Mouse (Mus musculus) megakaryocyte progenitor cell, adult 5-6 weeks (primary cell): ENCODE results near the gene Uvrag. TPM values are rescaled to one million over a fixed set of nuclear protein-coding genes. Genes with fewer than 3 reads are reported as not detected.

ENCODE experiments used
- ATAC-seq: replicated peaks from 2 replicates; pipeline ENCODE4 v1.8.0; 2016; ENCODE audit warnings: mild to moderate bottlenecking, moderate TSS enrichment, inconsistent platforms; ENCODE audit not compliant: poor library complexity
- total RNA-seq, 2 experiments: library from RNA; stranded (forward) in 1 of 2; stranded (reverse) in 1 of 2; fragments of 157-497, 149-512 nt in 1 of 2; fragments of 200-1000 nt in 1 of 2; gene quantifications; 2 replicates each; pipeline versions ENCODE4 v1.2.3 to v1.2.4; 2015 to 2017

The Uvrag gene
- total RNA-seq, 2 experiments from 2014 or later, result 24.6 to 33.9 TPM

DNA sequence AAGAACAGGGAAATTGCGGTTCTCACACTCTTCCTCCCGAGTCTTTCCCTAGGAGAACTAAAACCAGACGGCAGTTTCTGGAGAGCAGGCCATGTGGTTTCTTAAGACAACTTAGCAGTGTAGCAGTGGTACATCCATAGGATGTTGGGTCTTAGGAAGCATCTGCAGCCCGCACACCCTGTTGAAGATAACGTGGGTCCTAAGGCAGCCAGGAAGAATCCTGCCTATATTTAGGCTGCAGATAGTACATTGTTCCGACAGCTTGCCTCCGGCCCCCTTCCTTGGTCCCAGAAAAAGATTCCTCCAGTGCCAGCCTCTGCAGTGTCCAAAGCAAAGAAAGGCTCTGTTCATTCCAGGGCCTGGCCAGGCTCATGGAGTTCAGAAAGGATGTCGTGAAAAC is 25.2 kb upstream of the Uvrag start:
- ATAC-seq, result no peak

DNA sequence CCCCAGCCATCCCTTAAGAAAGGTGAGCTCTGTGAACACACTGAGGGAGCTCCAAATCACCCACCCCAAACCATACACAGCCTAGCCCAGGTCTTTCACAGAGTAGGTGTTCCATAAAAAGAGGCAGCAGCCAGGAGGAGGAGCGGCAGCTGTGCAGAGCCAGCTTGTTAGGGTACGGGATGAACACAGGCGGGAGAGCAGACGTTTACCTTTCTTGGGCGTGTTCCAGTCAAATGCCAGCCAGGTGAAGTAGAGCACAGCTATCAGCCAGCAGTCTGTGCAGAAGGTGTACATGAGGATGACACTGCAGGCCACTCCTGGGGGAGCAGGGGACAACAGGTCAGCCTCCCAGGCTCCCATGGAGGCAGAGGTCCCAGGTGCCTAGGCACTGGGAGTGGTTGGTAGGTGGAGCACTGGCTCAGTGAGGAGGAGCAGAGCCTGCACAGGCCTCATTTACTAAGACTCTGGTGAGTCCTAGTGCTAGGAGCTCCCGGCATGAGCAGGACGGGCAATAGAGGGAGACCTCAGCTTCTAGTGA is 24.0 kb upstream of the Uvrag start:
- ATAC-seq, result no peak

DNA sequence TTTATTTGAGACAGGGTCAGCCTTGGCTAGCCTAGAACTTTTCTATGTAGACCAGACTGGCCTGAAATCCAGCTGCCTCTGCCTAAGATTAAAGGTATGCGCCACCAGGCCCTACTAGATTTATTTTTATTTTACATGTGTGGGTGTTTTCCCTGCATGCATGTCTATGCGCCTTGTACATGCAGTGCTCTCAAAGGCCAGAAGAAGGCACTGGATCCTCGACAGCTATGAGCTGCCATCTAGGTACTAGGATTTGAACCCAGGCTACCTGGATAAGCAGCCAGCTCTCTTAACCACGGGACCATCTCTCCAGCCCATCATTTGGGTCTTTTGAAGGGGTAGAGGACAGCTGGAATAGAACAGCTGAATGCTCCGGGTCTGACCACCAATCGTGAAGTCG is 21.5 kb upstream of the Uvrag start:
- no peak for ATAC-seq

DNA sequence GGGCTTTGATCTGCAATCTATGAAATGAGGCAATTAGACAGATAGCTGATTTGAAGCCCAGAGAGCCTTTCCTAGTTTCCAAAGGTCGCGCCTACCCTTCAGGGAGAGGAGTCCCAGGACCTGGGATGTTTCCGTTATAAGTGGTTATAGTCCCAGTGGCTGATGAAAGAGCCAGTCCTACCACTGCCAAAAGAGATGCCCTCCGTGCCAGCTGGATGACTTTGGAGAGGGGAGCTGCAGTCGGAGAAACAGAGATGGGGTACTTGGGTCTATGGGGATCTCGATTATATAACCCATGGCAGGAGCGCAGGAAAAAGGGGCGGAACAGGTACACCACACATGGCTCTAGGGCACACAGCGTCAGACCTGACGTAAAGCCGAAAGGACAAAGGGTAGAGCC is 21.0 kb upstream of the Uvrag start:
- no peak for ATAC-seq

DNA sequence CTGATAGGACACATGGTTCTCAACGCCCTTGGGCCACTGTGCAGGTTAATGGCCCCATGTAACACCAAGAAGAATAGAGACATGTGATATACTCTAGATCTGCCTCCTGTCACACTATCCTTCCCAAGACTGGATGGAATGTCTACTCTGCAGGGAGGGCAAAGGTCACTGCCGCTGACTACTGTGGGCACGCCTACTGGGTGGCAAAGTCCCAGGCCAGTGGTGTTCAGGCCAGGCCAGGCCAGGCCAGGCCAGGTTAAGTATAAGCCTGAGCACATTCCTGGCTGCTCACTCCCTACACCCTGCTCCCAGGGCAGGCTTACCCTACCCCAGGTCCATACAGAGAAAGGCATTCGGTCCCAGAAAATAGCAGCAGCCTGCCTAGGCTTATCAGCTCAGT is 20.6 kb upstream of the Uvrag start:
- ATAC-seq, result no peak

DNA sequence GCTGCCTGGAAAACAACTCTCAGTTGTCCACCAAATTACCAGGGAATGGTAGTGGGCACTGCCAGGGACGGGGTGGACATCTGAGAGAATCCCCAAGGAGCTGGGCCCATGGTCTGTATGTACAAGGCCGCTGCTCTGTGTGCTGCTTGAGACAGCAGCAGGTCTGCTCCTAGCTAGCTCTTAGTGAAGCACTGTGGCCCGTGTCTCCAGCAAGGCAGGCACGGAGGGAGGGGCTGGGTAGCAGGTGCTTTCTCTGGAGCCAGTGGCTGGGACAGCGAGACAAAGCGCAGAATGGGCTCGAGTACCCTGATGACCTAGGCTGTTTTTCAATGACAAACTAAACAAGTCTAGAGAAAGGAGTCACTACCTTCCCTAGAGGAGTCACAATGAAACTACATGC is 20.1 kb upstream of the Uvrag start:
- ATAC-seq, result no peak

DNA sequence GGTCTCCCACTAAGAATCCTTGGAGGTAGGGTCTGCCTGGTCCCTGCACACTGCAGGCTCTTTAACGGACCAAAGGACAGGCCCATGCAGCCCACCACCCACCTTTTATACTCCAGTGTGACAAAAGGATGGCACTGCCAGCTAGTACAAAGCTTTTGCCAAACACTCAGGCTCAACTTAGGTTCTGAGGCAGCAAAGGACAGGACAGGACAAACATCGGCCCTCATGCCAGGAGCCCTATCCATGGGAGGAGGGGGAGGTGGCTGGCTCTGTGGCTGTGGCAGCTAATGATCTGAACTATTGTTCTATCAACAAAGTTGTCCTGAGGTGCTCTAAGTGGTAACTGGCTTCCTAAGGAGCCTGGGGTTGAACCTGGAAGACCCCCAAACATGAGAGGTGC is 18.5 kb upstream of the Uvrag start:
- ATAC-seq, result no peak

DNA sequence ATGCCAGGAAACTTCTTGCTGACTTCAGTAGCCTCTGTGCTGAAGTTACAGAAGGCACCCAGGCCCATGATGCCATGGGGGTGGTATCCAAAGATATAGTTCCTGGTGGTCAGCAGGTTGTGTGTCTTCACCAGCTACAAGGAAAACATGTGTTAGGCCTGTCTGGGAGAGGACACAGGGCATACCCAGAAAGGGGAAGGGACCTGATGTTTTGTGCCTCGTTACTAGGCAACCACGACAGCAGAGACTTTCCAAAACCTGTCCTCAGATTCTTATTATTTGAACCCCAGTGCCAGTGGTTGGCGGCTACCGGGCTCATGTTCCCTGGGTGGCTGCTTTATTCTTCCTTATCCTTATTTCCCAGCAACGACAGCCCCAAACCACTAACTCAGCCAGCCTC is 18.0 kb upstream of the Uvrag start:
- ATAC-seq, result peak; percentile 14; the same call in 1 of the 2 replicates

DNA sequence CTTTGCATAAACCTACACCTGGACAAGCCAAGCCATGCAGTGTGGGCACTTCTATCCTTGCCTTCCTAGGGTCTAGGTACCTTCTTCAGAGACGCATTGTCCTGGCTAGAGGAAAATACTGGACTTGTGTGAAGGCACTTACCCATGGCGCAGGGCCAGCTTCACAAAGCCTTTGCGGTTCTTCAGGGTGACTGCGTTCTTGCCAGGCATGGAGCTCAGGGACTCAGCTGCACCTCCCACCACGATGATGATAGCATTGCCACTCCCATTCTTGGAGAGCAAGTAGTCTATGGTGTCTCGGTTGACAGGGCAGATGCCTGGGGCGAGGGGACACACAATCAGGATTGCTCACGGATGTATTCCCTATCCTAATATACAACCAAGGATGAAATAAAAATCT is 17.1 kb upstream of the Uvrag start:
- no peak for ATAC-seq

DNA sequence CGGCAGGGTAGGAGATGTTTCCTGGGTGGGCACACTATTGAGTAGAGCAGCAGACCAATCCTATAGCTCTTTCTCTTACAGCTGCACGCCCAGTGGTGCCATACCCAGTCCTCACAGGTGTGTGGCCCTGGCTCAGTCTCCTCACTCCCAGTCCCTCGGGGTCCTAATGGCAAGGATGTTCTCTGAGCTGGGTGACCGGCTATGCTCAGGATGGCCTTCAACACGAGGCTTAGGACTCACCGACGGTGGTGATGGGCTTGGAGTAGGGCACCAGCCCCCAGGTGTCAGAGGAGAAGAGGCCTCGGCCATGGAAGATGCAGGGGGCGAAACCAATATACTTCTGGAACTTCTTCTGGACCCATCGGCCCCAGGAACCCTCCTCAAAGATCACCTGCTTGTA is 15.8 kb upstream of the Uvrag start:
- ATAC-seq, result no peak

DNA sequence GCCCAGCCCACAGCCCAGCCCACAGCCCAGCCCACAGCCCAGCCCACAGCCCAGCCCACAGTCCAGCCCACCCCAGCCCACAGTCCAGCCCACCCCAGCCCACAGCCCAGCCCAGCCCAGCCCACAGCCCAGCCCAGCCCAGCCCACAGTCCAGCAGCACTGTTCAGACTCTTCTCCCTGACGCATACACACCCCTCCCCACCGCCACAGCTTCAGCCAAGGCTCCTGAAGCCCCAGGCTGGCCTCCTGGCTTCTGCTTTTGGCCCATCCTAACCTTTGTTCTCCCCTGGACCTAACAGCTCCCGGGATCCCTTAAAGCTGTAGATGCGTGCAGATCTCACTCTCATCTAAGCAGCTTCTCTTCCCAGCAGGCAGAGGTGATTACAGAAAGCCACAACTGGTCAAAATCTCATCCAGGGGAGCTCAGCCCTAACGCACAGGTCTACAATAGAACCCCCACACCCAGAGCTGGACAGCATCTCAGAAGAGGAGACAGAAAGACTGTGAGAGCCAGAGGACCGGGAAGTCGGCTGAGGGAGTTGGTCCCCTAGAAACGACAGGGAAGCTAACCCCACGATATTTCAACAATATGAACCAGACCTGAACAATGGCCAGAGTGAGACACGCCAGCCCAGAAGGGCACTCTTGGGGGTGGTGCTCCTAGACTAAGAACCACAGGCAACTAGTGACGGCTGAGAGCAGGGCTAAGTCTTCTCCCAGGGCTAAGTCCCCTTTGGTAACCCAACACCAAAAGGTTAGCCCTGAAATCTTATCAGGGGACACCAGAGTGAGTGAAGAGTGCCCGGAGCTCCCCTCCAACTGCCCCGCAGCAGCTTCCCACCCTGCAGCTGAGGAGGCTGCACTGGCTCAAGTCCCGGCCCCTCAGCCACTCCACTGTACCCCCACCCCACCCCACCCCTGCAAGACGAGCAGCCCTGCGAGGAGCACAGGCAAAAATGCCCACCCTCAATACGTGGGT is 14.7 kb upstream of the Uvrag start:
- peak; percentile 56 for ATAC-seq

DNA sequence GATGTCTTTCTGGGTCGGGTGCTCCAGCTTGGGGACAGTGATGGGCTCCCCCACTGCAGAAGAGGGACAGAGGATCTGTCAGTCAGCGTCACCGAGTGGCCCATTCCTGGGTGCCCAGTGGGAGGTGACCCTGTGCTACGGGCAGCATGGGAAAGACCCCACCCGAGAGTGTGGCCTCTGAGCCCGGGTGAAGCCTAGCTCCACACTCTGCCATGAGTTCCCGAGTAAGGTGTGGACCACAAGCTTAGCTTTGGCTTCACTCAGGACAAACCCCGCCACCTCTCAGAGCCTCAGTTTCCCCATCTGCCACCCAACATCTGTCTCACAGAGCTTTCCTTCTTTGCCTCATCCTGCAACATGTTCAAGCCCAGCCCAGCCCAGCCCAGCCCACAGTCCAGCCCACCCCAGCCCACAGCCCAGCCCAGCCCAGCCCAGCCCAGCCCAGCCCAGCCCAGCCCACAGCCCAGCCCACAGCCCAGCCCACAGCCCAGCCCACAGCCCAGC is 13.8 kb upstream of the Uvrag start:
- ATAC-seq, result no peak

DNA sequence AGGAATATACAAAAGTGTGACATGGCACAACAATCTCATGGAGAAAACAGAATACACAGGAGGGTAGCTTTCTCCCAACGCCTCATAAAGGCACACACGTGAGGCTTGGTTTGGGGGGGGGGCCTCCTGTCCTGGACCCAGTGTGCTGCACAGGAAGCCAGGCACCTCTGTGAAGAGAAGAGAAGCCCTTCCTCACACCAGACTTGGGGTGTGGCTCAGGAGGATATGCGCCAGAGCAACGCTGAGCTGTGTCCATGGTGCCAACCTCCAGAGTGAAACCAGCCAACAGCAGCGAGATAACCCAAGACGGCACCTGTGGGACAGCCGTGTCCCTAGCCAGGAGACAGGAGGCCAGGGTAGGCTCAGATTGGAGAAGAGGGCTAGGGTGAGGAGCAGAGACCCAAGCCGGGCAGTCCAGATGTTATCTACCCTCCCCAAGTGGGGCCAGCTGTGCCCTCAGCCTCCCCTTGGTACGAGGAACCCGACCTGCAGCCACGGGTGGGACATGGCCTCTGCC is 12.8 kb upstream of the Uvrag start:
- ATAC-seq, result 0 out of 2 replicates have a peak, but pooled peaks have one; percentile 5

DNA sequence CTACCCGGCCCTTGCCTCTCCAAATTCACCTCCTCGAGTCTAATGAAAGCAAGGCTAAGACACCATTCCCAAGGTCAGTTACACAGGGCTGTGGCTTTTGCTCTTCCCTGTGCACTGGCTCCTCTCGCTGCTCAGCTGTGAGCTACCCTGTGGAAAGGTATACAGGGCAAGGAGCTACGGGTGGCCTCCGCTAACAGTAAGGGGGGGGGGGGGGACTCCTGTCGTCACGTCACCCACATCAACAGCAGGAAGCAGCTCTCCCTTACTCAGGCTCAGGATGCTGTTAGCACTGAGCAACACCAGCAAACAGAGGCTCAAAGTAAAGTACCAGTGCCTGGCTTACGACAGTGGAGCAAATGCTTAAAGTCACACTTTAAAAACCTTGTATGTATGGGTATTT is 11.8 kb upstream of the Uvrag start:
- ATAC-seq, result no peak

DNA sequence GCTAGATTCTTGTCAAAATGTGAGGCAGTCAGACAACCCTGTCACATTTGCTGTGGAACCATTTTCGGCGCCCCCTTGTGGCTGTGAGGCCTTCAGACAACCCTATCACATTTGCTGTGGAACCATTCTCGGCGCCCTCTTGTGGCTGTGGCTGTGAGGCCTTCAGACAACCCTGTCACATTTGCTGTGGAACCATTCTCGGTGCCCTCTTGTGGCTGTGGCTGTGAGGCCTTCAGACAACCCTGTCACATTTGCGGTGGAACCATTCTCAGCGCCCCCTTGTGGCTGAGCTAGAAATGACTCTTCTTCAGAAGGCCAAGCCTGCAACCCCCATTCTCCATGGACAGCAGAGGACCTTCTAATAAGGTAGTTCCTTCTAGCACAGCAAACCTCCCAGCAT is 10.4 kb upstream of the Uvrag start:
- peak; percentile 86 for ATAC-seq

DNA sequence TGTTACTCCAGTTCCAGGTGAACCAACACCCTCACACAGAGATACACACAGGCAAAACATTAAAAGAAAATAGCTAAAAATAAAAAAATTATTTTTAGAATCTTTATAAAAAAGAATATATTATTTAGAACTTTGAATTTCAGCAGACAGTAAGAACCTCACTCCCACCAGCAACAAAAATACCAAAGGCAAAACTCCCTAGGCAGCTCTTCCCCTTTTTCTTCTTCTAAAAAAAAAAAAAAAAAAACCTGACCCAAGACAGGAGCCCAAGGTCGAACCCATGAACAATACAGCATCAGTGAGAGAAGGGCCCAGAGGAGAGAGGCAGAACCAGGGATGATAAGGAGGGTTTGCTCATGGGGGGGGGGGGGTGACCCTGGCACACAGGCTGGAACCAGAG is 8.1 kb upstream of the Uvrag start:
- ATAC-seq, result no peak

DNA sequence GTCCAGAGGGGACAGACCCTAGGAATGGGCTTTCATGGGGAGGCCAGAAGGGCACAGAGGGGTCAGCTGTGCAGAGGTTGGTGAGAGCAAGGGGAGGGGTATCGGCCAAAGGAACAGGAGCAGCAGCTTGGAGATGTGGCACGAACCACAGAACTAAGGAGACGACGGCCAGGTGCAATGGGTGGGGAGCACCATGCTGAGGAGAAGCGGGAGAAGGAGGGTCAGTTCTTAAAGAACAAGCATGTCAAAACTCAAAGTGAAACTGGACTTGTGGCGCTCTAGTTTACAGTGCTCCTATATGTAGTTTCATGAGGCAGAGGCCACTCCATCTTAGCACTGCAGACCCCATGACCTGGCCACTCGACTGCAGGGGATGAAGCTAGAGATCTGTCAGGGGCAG is 6.6 kb upstream of the Uvrag start:
- ATAC-seq, result no peak

DNA sequence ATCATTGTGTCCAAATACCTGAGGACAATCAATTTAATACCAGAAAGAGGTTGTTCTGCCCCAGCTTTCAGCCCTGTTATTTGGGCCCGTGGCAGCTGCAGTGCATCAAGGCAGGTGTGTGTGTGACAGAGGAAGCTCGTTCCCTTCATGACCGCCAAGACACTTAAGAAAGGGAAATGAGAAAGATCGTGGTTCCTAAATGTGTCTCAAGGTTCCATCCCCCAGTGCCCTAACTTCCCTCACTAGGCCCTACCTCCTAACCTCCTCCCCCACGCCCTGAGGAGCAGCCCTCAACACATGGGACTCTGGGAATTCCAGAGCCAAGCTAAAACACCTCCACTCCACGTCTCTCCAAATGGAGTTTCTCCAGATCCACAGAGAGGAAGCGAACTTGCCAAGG is 6.0 kb upstream of the Uvrag start:
- peak; percentile 45 for ATAC-seq

DNA sequence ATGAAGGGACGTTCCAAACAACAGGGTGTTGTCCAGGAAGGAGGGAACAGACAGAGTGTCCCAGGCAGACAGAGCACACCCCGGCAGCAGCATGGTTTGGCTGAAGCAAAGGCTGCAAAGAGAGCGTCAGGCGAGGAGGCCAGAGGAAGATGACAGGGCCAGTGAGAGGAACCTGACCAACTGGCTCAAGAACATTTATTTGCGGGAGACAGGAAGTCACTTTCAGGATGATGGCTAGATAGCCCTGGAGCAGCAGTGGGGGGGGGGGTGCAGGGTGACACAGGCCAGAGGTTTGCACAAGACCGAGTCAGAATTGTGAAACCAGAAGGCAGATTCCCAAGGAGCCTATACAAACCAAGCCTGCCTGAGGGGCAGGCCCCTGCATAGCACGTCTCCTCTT is 5.1 kb upstream of the Uvrag start:
- peak; percentile 23 for ATAC-seq

DNA sequence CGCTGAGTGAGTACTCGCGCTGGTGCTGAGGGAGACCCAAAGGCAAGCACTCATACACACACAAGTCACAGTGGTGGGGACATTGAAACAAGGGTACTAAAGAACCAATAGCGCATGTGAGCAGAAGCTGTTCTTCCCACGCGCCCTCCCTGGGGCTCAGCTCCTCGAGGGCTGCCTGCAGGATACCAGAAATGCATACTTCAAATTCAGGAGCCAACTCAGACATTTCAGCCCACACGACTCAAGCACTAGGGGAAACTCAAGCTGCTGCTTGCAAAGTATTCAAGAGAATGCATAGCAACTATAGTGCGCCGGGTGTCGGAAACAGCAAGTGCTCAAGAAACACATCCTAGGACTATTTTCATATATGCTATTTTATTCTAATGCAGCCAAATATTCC is 3.7 kb upstream of the Uvrag start:
- no peak for ATAC-seq

DNA sequence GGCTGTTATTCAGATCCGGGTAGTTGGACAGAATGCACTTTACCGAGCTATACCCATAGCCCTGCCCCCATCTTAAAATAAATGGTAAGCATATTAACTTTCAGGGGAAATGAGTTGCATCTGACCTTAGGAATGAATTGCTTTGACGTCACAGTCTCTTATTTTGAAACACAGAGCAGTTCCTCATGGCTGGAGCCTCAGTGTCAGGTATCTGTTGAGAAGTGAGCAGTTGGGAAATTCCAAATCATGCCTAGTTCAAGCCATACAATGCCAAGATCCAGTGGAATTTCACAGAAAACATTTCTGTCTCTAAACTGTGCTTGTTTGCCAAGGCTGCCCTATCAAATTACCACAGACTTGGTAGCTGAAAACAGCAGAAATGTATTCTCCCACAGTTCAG is 2.3 kb upstream of the Uvrag start:
- ATAC-seq, result no peak

DNA sequence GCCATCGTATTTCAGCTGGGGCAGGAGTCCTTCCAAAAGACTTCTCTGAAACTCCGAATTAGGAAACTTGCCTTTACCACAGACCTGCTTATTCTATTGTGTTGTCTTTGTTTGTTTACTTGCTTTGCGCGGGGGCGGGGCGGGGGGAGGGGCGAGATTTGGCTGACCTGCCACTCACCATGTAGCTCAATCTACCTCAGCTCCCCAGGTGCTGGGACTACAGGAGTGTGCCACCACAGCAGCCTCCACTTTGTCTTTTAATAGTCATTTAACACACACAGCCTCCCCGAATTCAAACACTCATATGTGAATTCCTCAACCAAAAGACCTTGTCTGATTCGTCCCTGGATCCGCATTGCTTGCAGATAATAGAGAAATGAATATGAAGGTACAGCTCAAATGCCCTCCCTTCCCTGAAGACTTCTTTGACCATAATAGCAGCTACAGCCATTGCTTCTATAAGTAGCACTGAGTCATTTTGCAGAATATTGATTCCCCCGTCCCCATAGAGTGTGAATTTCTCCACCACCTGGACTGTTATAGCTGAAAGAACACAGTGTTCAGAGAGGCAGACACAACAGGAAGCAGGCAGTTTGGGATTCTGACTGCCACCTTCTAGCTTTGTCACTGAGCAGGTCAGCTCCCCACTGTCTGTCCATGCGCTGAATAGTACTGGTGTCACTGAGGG is 1.1 kb upstream of the Uvrag start:
- ATAC-seq, result no peak
